Comparison of ENCODE assay signal across 1 mouse cellular context in the genomic region with DNA sequence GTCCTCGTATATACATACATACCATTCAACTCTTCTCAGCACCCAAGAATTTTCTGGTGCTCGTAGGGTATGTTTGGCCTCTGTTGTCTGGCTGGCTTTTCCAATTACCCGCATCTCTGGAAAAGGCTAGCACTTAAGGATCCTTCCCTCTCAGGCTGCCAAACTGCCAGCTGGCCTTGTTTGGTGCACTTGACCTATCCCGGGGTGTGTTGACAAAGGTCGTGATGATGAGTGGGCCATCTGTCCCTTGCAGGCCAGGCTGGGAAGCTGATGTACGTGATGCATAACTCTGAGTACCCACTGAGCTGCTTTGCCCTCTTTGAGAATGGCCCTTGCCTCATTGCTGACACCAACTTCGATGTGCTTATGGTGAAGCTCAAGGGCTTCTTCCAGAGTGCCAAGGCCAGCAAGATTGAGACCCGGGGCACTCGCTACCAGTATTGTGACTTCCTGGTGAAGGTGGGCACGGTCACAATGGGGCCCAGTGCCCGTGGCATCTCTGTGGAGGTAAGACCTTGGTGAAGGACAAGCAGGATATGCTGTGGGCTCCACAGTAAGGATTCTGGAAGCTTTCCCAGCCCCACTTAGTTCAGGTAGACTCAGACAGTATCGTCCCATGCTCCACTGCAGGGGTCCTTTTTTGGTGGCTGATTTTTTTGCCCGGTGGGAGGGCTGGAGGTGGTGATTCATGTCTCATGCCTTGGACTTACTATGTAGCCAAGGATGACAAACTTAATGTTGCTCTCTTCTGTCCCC.
A peak's percentile ranks its signal among the peaks of the same experiment; 100 is the strongest.
TF ChIP-seq lines count a peak whose summit lies in the region.

No protein-coding gene starts in this region.

TF ChIP-seq in MEL, 35 proteins besides CTCF, POLR2A, EP300 and RAD21:
- 0 out of 2 replicates have a peak, but pooled peaks have one; percentile 42 for TF ChIP-seq CHD1 (IDR thresholded peaks at IDR 0.05; ENCODE audit: low read depth, low read length)
- no peak for TF ChIP-seq ZMIZ1 (IDR thresholded peaks at IDR 0.05; ENCODE audit: low read depth, low read length)
